Mouse (Mus musculus): Measurements from ENCODE around the gene Runx1. TPM values are rescaled to one million over a fixed set of nuclear protein-coding genes. Genes with fewer than 3 reads are reported as not detected.

Gene Runx1
- total and polyA plus RNA-seq, 2 experiments from 2014 or later = 1.3 to 2.2 TPM

DNA sequence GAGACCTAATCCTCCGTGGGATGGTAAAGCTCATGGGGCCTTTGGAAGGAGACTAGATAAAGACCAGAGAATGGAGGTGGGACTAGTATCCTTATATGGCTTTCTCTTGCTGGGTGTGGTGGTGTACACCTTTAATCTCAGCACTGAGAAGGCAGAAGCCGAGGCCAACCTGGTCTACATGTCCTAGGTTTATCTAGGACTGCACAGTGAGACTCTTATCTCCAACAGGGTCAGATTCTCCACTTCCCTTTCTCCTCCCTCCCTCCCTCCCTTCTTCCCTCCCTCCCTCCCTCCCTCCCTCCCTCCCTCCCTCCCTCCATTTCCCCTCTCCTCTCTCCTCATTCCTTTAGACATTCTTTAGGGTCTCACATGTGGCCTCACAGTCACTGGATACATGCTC is 118.8 kb downstream of the Runx1 start:
- H3K4me2 ChIP-seq (ENCODE audit: low read depth, low read length) = no peak overlapping the region
- H3K9ac ChIP-seq (replicated peaks; ENCODE audit: low read length) = no peak overlapping the region
- no peak overlapping the region for H3K27ac ChIP-seq
- ATAC-seq = no peak
- peaks cover under 1% of the 10 kb centered on the region; the same call in 1 of the 2 replicates for H3K27me3 ChIP-seq (ENCODE audit: insufficient read depth, low read length)
- H3K4me3 ChIP-seq (ENCODE audit: low read length) = no peak overlapping the region
- no peak for TF ChIP-seq CTCF (IDR thresholded peaks at IDR 0.05; ENCODE audit: low read depth)
- H3K36me3 ChIP-seq (ENCODE audit: insufficient read depth, low read length) = no peaks in the 10 kb centered on the region
- no peaks in the 10 kb centered on the region for H3K4me1 ChIP-seq (ENCODE audit: insufficient read depth, low read length)
- no peaks in the 10 kb centered on the region for H3K9me3 ChIP-seq (ENCODE audit: low read length)
- DNase-seq (ENCODE audit: low spot score) = no peak
- 78% methylated on average over 2 of the region's 2 CpGs for WGBS

DNA sequence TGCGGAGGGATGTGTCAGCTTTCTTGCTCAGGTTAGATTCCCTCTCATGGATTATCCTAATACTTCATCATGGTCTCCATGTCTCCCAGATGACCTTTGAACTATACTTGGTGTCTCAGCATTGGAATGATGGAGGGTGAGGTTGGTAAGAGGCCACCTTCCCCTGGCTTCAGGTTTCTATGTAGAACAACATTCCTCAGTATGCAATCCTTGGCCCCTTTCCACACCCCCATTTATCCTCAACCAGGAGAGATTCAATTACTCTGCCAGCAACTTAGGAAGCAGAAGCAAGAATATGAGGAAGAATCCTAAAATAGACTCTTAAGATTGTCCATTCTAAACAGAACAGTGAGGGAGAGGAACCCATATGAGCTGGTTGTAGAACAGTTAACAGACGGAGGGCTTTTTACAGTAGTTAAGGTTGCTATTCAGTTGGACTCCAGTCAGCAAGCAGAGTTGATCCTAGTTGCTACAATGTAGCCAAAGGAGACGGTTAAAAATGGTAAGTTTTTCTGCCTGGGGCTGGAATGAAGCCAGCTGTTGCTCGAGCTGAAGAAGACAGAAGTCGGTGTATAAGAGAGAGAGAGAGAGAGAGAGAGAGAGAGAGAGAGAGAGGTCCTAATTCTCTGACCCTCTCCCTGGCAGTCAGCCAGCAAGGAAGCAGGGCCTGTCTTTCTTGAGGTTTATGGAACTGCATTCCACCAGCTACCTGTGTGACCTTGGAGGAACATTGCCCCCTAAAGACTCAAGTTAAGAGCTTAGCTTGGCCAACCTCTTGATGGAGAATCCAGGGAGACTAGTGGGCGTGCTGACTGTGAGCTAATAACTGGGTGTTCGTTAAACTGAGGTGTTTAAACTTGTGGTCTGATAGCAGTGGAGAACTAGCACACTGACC is 120.1 kb downstream of the Runx1 start:
- Histone ChIP-seq H3K27ac (no peak overlapping the region), H3K4me1 (ENCODE audit: insufficient read depth, low read length) (no peaks in the 10 kb centered on the region), H3K9me3 (ENCODE audit: low read length) (no peaks in the 10 kb centered on the region), H3K36me3 (ENCODE audit: insufficient read depth, low read length) (no peaks in the 10 kb centered on the region), H3K9ac (replicated peaks; ENCODE audit: low read length) (no peak overlapping the region), H3K4me3 (ENCODE audit: low read length) (no peak overlapping the region), H3K4me2 (ENCODE audit: low read depth, low read length) (no peak overlapping the region), H3K27me3 (ENCODE audit: insufficient read depth, low read length) (peaks cover 11% of the 10 kb centered on the region; the same call in 1 of the 2 replicates)
- no peak for ATAC-seq
- 59% methylated on average over 7 of the region's 7 CpGs for WGBS
- TF ChIP-seq CTCF (IDR thresholded peaks at IDR 0.05; ENCODE audit: low read depth) = no peak
- DNase-seq (ENCODE audit: low spot score) = no peak

DNA sequence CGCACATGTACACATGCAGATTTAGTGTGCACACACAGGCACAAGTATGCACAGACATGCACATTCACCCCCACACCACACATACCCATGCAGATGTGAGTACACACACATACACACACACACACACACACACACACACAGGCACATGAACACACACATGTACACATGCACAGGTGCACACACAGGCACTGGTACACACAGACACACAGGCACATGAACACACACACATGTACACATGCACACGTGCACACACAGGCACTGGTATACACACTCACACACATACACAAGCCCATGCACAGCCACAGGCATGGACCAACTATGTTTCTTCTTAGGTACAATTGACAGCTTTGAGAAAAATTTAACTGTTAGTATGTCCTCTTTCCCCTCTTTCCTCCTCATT is 122.1 kb downstream of the Runx1 start:
- H3K9me3 ChIP-seq (ENCODE audit: low read length) = no peaks in the 10 kb centered on the region
- H3K36me3 ChIP-seq (ENCODE audit: insufficient read depth, low read length) = no peaks in the 10 kb centered on the region
- 96% methylated on average over 2 of the region's 2 CpGs for WGBS
- no peak for ATAC-seq
- no peak overlapping the region for H3K4me3 ChIP-seq (ENCODE audit: low read length)
- no peak overlapping the region for H3K27ac ChIP-seq
- TF ChIP-seq CTCF (IDR thresholded peaks at IDR 0.05; ENCODE audit: low read depth) = no peak
- no peak for DNase-seq (ENCODE audit: low spot score)
- H3K9ac ChIP-seq (replicated peaks; ENCODE audit: low read length) = no peak overlapping the region
- peaks cover 30% of the 10 kb centered on the region for H3K27me3 ChIP-seq (ENCODE audit: insufficient read depth, low read length)
- H3K4me1 ChIP-seq (ENCODE audit: insufficient read depth, low read length) = no peaks in the 10 kb centered on the region
- H3K4me2 ChIP-seq (ENCODE audit: low read depth, low read length) = no peak overlapping the region

DNA sequence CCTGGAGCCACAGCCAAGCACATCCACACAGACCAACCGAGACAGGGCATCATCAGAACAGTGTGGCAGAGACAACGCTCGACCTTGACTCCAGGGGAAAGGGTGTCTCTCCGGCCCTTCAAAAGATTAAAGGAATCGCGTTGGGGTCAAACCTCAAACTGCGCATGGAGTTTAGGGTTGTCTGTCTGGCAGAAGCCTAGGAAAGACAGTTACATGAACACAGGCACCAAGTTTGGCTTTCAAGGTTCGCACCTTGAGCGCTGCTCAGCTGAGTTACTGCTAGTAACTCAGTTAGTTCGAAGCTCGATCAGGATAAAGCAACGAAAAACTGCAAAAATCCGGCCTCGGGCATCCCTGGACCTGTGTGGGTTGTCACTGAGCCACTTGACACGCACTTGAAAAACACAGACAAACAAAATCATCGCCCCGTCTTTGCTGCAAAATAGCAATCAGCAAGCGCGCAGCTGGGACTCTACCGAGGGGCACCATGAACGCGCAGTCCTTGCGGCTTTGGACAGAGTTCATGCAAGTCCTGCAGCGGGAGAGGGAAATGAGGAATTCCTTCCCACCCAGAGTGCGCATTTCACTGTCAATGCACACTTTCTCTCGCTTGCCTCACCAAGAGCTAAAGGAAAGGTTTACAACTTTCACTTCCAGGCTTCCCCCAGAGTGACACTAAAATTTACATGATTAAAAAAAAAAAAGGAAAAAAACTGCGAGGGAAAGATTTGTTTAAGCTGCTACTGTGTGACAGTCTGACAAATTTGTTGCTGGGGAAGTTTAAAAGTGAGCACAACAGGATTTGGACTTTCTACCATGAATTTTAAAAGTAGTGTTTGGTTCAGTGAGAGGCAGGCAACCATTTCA is 126.2 kb downstream of the Runx1 start:
- Histone ChIP-seq H3K4me2 (ENCODE audit: low read depth, low read length) (0 out of 2 replicates have a peak overlapping the region, but pooled peaks have one; percentile 13), H3K27ac (no peak overlapping the region), H3K9ac (replicated peaks; ENCODE audit: low read length) (no peak overlapping the region), H3K36me3 (ENCODE audit: insufficient read depth, low read length) (no peaks in the 10 kb centered on the region), H3K4me3 (ENCODE audit: low read length) (no peak overlapping the region), H3K9me3 (ENCODE audit: low read length) (no peaks in the 10 kb centered on the region), H3K27me3 (ENCODE audit: insufficient read depth, low read length) (peaks cover 65% of the 10 kb centered on the region), H3K4me1 (ENCODE audit: insufficient read depth, low read length) (peaks cover 14% of the 10 kb centered on the region)
- DNase-seq (ENCODE audit: low spot score) (no peak), ATAC-seq (no peak)
- 3% methylated on average over 27 of the region's 27 CpGs for WGBS
- no peak for TF ChIP-seq CTCF (IDR thresholded peaks at IDR 0.05; ENCODE audit: low read depth)

DNA sequence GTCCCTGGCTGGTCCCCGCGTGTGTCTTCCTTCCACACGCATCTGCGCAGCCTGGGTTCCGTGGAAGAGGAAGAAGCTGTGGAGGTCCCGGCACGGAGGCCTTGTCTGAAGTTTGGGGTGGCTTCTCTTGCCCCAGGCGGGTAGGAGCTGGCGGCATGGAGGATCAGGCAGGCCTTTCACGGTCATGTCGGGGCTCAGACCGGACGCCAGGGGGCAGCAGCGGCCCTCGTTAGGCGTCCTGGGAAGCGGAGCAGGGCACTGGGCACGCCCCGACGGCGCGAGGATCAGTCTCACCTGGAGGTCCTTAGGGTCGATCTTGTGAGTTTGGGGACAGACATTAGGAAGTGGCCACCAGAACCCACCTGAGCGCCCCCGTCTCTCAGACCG is 127.3 kb downstream of the Runx1 start:
- ATAC-seq (peak; percentile 88), DNase-seq (ENCODE audit: low spot score) (peak; percentile 89)
- TF ChIP-seq CTCF (IDR thresholded peaks at IDR 0.05; ENCODE audit: low read depth) = peak; percentile 94
- Histone ChIP-seq H3K27me3 (ENCODE audit: insufficient read depth, low read length) (peaks cover 75% of the 10 kb centered on the region), H3K4me3 (ENCODE audit: low read length) (peak overlapping the region; percentile 43), H3K4me2 (ENCODE audit: low read depth, low read length) (peak overlapping the region; percentile 74), H3K27ac (no peak overlapping the region), H3K36me3 (ENCODE audit: insufficient read depth, low read length) (no peaks in the 10 kb centered on the region), H3K9me3 (ENCODE audit: low read length) (no peaks in the 10 kb centered on the region), H3K4me1 (ENCODE audit: insufficient read depth, low read length) (peaks cover 14% of the 10 kb centered on the region), H3K9ac (replicated peaks; ENCODE audit: low read length) (peak overlapping the region; percentile 38; the same call in 1 of the 2 replicates)
- under 1% methylated on average over 26 of the region's 26 CpGs for whole genome bisulfite sequencing

DNA sequence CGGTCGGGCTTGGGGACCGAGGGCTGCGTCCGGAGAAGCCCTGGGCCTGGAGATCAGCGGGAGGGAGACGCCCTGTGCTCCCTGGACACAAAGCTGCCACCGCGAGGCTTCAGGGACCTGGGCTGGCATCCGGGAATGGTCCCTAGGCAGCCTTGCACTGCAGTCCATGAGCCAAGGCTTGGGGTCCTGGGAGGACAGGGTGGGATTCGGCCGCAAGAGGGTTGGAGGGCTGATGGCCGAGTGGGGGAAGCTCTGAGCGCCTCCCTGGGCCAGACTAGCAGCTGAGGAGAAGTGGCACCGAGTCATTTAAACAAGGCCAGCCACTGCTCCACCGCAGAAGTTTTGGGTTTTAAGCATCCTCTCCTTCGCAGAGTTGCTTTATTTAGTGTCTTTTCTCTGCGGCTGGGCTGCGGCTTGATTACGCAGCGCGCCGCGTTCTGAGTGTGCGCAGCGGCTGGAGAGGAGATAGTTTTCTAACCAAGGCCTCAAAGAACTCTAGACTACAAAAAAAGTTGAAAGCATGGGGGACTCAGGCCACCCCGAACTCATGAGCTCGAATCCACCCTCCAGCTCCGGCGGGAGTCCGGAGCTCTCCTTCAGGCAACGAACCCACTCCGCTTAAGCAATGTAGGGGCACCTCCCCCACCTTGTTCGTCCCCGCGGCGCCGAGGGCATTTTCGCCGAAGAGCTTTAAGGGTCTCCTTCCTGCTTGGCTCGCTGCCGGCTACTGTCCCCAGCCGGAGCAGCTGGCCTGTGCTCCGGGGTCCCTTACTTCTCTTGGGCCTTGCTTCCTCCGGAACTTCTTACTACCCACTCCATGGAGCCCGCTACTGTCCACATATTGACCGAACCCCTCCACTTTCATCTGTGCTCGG is 128.0 kb downstream of the Runx1 start:
- peak; percentile 30 for DNase-seq (ENCODE audit: low spot score)
- peak overlapping the region; percentile 74 for H3K4me2 ChIP-seq (ENCODE audit: low read depth, low read length)
- no peaks in the 10 kb centered on the region for H3K36me3 ChIP-seq (ENCODE audit: insufficient read depth, low read length)
- no peak for TF ChIP-seq CTCF (IDR thresholded peaks at IDR 0.05; ENCODE audit: low read depth)
- H3K9ac ChIP-seq (replicated peaks; ENCODE audit: low read length) = peak overlapping the region; percentile 38; the same call in 1 of the 2 replicates
- H3K4me3 ChIP-seq (ENCODE audit: low read length) = peak overlapping the region; percentile 43
- under 1% methylated on average over 48 of the region's 48 CpGs for WGBS
- H3K27ac ChIP-seq = no peak overlapping the region
- no peaks in the 10 kb centered on the region for H3K9me3 ChIP-seq (ENCODE audit: low read length)
- H3K4me1 ChIP-seq (ENCODE audit: insufficient read depth, low read length) = peaks cover 14% of the 10 kb centered on the region
- peak; percentile 63 for ATAC-seq
- peaks cover 81% of the 10 kb centered on the region for H3K27me3 ChIP-seq (ENCODE audit: insufficient read depth, low read length)
